Mouse (Mus musculus): ENCODE data around the gene Ppp1r1b.
"Not testable (repeated sequence)": the region's sequence is repeated elsewhere in the genome, so short reads cannot be mapped to it uniquely, and the experiment has no call there.

Ppp1r1b gene

GRCm38 (mm10) chr11:98371556-98372240 is 23.5 kb downstream of the Ppp1r1b start:
- DNase-seq (ENCODE audit: extremely low read depth, low read depth) = no peak

GRCm38 (mm10) chr11:98372406-98372805 is 24.2 kb downstream of the Ppp1r1b start:
- no peak for DNase-seq (ENCODE audit: extremely low read depth, low read depth)

GRCm38 (mm10) chr11:98373244-98373643 is 25.0 kb downstream of the Ppp1r1b start:
- DNase-seq (ENCODE audit: extremely low read depth, low read depth) = no peak

- DNase-seq (ENCODE audit: extremely low read depth, low read depth) = no peak
Measured at GRCm38 (mm10) chr11:98374266-98374665, 26.1 kb downstream of the Ppp1r1b start.

GRCm38 (mm10) chr11:98376756-98377155 is 28.6 kb downstream of the Ppp1r1b start:
- DNase-seq (ENCODE audit: extremely low read depth, low read depth) = no peak

- DNase-seq (ENCODE audit: extremely low read depth, low read depth) = no peak
Measured at GRCm38 (mm10) chr11:98377787-98378186, 29.6 kb downstream of the Ppp1r1b start.

GRCm38 (mm10) chr11:98379379-98379778 is 31.2 kb downstream of the Ppp1r1b start:
- no peak for DNase-seq (ENCODE audit: extremely low read depth, low read depth)

GRCm38 (mm10) chr11:98380106-98380505 is 31.9 kb downstream of the Ppp1r1b start:
- no peak for DNase-seq (ENCODE audit: extremely low read depth, low read depth)

GRCm38 (mm10) chr11:98381651-98382050 is 33.4 kb downstream of the Ppp1r1b start:
- DNase-seq (ENCODE audit: extremely low read depth, low read depth) = no peak

GRCm38 (mm10) chr11:98382405-98382804 is 34.2 kb downstream of the Ppp1r1b start:
- DNase-seq (ENCODE audit: extremely low read depth, low read depth) = not testable (repeated sequence)

- no peak for DNase-seq (ENCODE audit: extremely low read depth, low read depth)
Measured at GRCm38 (mm10) chr11:98383261-98384030, 35.2 kb downstream of the Ppp1r1b start, which contains the start of gene Tcap. TSS of gene Tcap (plus strand) at chr11:98383811.

- DNase-seq (ENCODE audit: extremely low read depth, low read depth) = no peak
Measured at GRCm38 (mm10) chr11:98384216-98384615, 36.0 kb downstream of the Ppp1r1b start.

GRCm38 (mm10) chr11:98384721-98385637 is 36.8 kb downstream of the Ppp1r1b start:
- DNase-seq (ENCODE audit: extremely low read depth, low read depth) = no peak

- DNase-seq (ENCODE audit: extremely low read depth, low read depth) = no peak
Measured at GRCm38 (mm10) chr11:98385638-98386585, 37.7 kb downstream of the Ppp1r1b start, which contains the start of gene Pnmt. TSS of gene Pnmt (plus strand) at chr11:98386450.

GRCm38 (mm10) chr11:98386596-98386995 is 38.4 kb downstream of the Ppp1r1b start:
- no peak for DNase-seq (ENCODE audit: extremely low read depth, low read depth)

GRCm38 (mm10) chr11:98387056-98387577 is 38.9 kb downstream of the Ppp1r1b start:
- no peak for DNase-seq (ENCODE audit: extremely low read depth, low read depth)

- no peak for DNase-seq (ENCODE audit: extremely low read depth, low read depth)
Measured at GRCm38 (mm10) chr11:98388282-98388681, 40.1 kb downstream of the Ppp1r1b start.

- peak; percentile 33 for DNase-seq (ENCODE audit: extremely low read depth, low read depth)
Measured at GRCm38 (mm10) chr11:98389221-98389780, 41.1 kb downstream of the Ppp1r1b start.

GRCm38 (mm10) chr11:98390141-98390540 is 41.9 kb downstream of the Ppp1r1b start:
- DNase-seq (ENCODE audit: extremely low read depth, low read depth) = no peak

GRCm38 (mm10) chr11:98392034-98392433 is 43.8 kb downstream of the Ppp1r1b start:
- no peak for DNase-seq (ENCODE audit: extremely low read depth, low read depth)
